Mouse (Mus musculus) forebrain, postnatal 0 days (tissue): ENCODE data around the gene Zbtb18. TPM values are rescaled to one million over a fixed set of nuclear protein-coding genes. Genes with fewer than 3 reads are reported as not detected.
A peak's percentile ranks its signal among the peaks of the same experiment; 100 is the strongest.

Source experiments
- ATAC-seq: fragments of 200-750 bp; cut with Nextera tagmentation; 2 replicates; pipeline ENCODE4 v1.8.0; 2017; ENCODE audit warnings: mild to moderate bottlenecking, moderate library complexity
- DNase-seq: peaks from one replicate; pipeline ENCODE4 v3.0.0-alpha.2; 2015
- H3K27ac ChIP-seq: fragments of 300-500 bp; sonication (generic); 2 replicates; pipeline ENCODE4 v1.5.1; 2014; ENCODE audit warnings: low read depth, mild to moderate bottlenecking, antibody characterized with exemption, low read length, moderate library complexity, mixed read lengths
- H3K27me3 ChIP-seq: fragments of 300-500 bp; sonication (generic); 2 replicates; pipeline ENCODE4 v1.6.1; 2014; ENCODE audit warnings: mild to moderate bottlenecking, low read length, mixed read lengths; ENCODE audit not compliant: insufficient read depth
- H3K36me3 ChIP-seq: fragments of 300-500 bp; sonication (generic); 2 replicates; pipeline ENCODE4 v1.6.1; 2014; ENCODE audit warnings: mild to moderate bottlenecking, moderate library complexity; ENCODE audit not compliant: insufficient read depth
- H3K4me1 ChIP-seq: fragments of 300-500 bp; sonication (generic); 2 replicates; pipeline ENCODE4 v1.6.1; 2014; ENCODE audit warnings: antibody characterized with exemption; ENCODE audit not compliant: insufficient read depth
- H3K4me2 ChIP-seq: fragments of 300-500 bp; sonication (generic); 2 replicates; pipeline ENCODE4 v1.6.1; 2014; ENCODE audit warnings: low read depth, mild to moderate bottlenecking, moderate library complexity
- H3K4me3 ChIP-seq: fragments of 300-500 bp; sonication (generic); 2 replicates; pipeline ENCODE4 v1.5.1; 2014; ENCODE audit warnings: low read depth, low read length, mixed read lengths
- H3K9ac ChIP-seq: fragments of 300-500 bp; sonication (generic); 2 replicates; pipeline ENCODE4 v1.6.1; 2014; ENCODE audit warnings: mild to moderate bottlenecking
- H3K9me3 ChIP-seq: fragments of 300-500 bp; sonication (generic); 2 replicates; pipeline ENCODE4 v1.6.1; 2016; ENCODE audit warnings: low read length
- CTCF ChIP-seq: sonication (generic); IDR thresholded peaks from 2 replicates; pipeline ENCODE4 v1.5.1; 2016; ENCODE audit warnings: antibody characterized with exemption, control low read depth, low read depth
- WGBS: fragments of 180-500 bp; shearing (Covaris S2); extraction: QIAGEN DNeasy Blood & Tissue Kit; methylation state at CpG from one replicate; pipeline ENCODE4 v1.1.7; 2014; 5-methylcytosine and 5-hydroxymethylcytosine counted together
- polyA plus RNA-seq: library from polyadenylated mRNA; unstranded; fragments of >200 nt; fragmentation: Nextera tagmentation; extraction: Ambion mirVana; gene quantifications from 2 replicates; pipeline ENCODE4 v1.2.1, GENCODE M21; 2015
- total RNA-seq: library from RNA; depleted of rRNA; stranded (reverse); fragments of >200 nt; gene quantifications from 2 replicates; pipeline ENCODE4 v1.2.3, GENCODE M21; 2014

The Zbtb18 gene
- total and polyA plus RNA-seq, 2 experiments from 2014 or later = 88.6 to 301 TPM

DNA sequence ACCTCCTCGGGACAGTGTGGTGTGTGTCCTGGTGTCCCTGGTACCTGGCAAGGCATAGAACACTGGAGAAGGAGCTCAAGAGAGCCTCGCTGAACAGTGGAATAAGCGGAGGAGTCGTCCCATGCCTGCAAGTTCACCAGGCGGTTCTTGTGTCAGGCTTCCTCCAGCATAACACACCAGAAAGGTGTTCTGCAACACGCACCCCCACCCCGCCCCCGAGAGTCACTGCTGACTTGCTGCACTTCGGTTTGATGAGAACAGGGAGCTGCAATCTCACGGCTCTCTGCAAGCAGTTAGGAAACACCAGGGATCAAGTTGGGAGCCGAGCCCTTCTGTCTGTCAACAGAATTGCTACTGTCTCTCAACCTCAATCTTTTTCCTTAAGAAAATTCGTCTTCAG, 22.8 kb upstream of the Zbtb18 start:
- WGBS = 82% methylated on average over 12 of the region's 12 CpGs
- H3K9ac ChIP-seq = no peak overlapping the region
- no peak overlapping the region for H3K4me2 ChIP-seq
- TF ChIP-seq CTCF = no peak
- DNase-seq = no peak
- no peak for ATAC-seq
- no peaks in the 10 kb centered on the region for H3K9me3 ChIP-seq
- no peak overlapping the region for H3K27ac ChIP-seq
- no peak overlapping the region for H3K4me3 ChIP-seq
- no peaks in the 10 kb centered on the region for H3K36me3 ChIP-seq
- H3K27me3 ChIP-seq = no peaks in the 10 kb centered on the region
- no peaks in the 10 kb centered on the region for H3K4me1 ChIP-seq

GRCm38 (mm10) chr1:177420126-177420525, 22.0 kb upstream of the Zbtb18 start:
- H3K4me2 ChIP-seq = no peak overlapping the region
- peak; percentile 44 for DNase-seq
- H3K4me3 ChIP-seq = no peak overlapping the region
- TF ChIP-seq CTCF = peak; percentile 47
- no peak overlapping the region for H3K27ac ChIP-seq
- no peaks in the 10 kb centered on the region for H3K9me3 ChIP-seq
- 21% methylated on average over 6 of the region's 6 CpGs for WGBS
- ATAC-seq = no peak
- H3K27me3 ChIP-seq = no peaks in the 10 kb centered on the region
- no peaks in the 10 kb centered on the region for H3K36me3 ChIP-seq
- no peaks in the 10 kb centered on the region for H3K4me1 ChIP-seq
- H3K9ac ChIP-seq = no peak overlapping the region

GRCm38 (mm10) chr1:177427862-177428261, 14.3 kb upstream of the Zbtb18 start:
- Histone ChIP-seq H3K4me1 (no peaks in the 10 kb centered on the region), H3K36me3 (no peaks in the 10 kb centered on the region), H3K9me3 (no peaks in the 10 kb centered on the region), H3K27me3 (no peaks in the 10 kb centered on the region), H3K27ac (peak overlapping the region; percentile 51), H3K4me2 (peak overlapping the region; percentile 17), H3K4me3 (no peak overlapping the region), H3K9ac (no peak overlapping the region)
- WGBS = 76% methylated on average over 5 of the region's 5 CpGs
- no peak for TF ChIP-seq CTCF
- DNase-seq (no peak), ATAC-seq (no peak)

GRCm38 (mm10) chr1:177428338-177428737, 13.8 kb upstream of the Zbtb18 start:
- peak; percentile 53 for DNase-seq

DNA sequence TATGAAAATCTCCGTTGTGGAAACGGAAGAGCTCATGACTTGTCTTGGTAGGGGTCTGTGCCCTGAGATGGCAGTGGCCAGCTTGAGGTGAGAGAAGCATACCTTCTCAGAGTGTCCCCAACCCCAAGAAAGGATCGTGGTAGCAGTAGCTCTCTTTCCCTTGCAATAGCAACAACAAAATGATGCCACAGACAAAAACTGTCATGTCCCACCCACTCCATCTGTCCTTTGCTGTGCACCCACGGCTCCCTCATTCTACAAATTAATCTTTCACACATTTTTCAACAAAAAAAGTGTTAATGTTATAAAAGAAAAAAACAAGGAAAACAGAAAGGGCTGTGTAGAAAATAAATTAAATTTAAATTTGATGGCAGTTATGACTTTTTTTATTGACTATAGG, 13.1 kb upstream of the Zbtb18 start:
- no peaks in the 10 kb centered on the region for H3K27me3 ChIP-seq
- H3K4me2 ChIP-seq = peak overlapping the region; percentile 17; the same call in 1 of the 2 replicates
- DNase-seq (peak; percentile 30), ATAC-seq (peak; percentile 74)
- H3K9me3 ChIP-seq = no peaks in the 10 kb centered on the region
- no peak overlapping the region for H3K4me3 ChIP-seq
- no peak overlapping the region for H3K9ac ChIP-seq
- H3K27ac ChIP-seq = peak overlapping the region; percentile 51
- no peaks in the 10 kb centered on the region for H3K36me3 ChIP-seq
- no peaks in the 10 kb centered on the region for H3K4me1 ChIP-seq
- 55% methylated on average over 4 of the region's 4 CpGs for WGBS
- TF ChIP-seq CTCF = no peak

More at GRCm38 (mm10) chr1:177428338-177428737, 13.8 kb upstream of the Zbtb18 start:
- WGBS = 65% methylated on average over 14 of the region's 14 CpGs
- H3K9me3 ChIP-seq = no peaks in the 10 kb centered on the region
- H3K27me3 ChIP-seq = no peaks in the 10 kb centered on the region
- peak overlapping the region; percentile 51 for H3K27ac ChIP-seq
- H3K4me1 ChIP-seq = no peaks in the 10 kb centered on the region
- no peak overlapping the region for H3K4me3 ChIP-seq
- no peak overlapping the region for H3K9ac ChIP-seq
- no peaks in the 10 kb centered on the region for H3K36me3 ChIP-seq
- H3K4me2 ChIP-seq = peak overlapping the region; percentile 17
- peak; percentile 68 for ATAC-seq
- no peak for TF ChIP-seq CTCF

DNA sequence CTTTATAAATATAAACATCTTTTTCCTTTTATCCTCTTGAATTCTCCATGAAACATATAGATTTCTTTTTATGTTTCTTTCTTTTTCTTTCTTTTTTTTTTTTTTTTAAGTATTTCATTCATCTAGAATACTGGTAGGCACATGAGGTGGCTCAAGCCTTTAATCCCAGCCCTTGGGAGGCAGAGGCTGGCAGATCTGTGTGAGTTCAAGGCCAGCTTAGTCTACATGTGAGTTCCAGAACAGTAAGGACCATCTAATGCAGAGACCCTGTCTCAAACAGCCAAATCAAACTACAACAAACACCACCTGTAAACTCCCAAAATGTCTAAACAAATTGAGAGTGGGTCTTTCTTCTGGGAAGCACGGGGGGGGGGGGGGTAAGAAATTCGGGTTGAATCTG, 1.7 kb upstream of the Zbtb18 start:
- ATAC-seq = no peak
- TF ChIP-seq CTCF = no peak

GRCm38 (mm10) chr1:177440981-177441491, 1.1 kb upstream of the Zbtb18 start:
- Histone ChIP-seq H3K27ac (peak overlapping the region; percentile 95), H3K4me2 (peak overlapping the region; percentile 81), H3K4me3 (peak overlapping the region; percentile 81), H3K9ac (peak overlapping the region; percentile 72), H3K36me3 (no peaks in the 10 kb centered on the region), H3K4me1 (no peaks in the 10 kb centered on the region), H3K27me3 (no peaks in the 10 kb centered on the region), H3K9me3 (no peaks in the 10 kb centered on the region)
- ATAC-seq (no peak), DNase-seq (no peak)
- 1% methylated on average over 6 of the region's 6 CpGs for WGBS
- TF ChIP-seq CTCF = no peak

More for the DNA sequence above, 1.7 kb upstream of the Zbtb18 start:
- Histone ChIP-seq H3K9me3 (no peaks in the 10 kb centered on the region), H3K27me3 (no peaks in the 10 kb centered on the region), H3K9ac (no peak overlapping the region), H3K27ac (no peak overlapping the region), H3K4me2 (no peak overlapping the region), H3K4me3 (no peak overlapping the region), H3K4me1 (no peaks in the 10 kb centered on the region), H3K36me3 (no peaks in the 10 kb centered on the region)
- DNase-seq = no peak
- 7% methylated on average over 2 of the region's 2 CpGs for WGBS
